Mouse (Mus musculus) MN1 (cell line): ENCODE results near the gene Brinp1.

ENCODE experiments used
- DNase-seq: peaks from one replicate; pipeline ENCODE4 v3.0.0-alpha.2; 2016; ENCODE audit warnings: low spot score

Brinp1 gene

DNA sequence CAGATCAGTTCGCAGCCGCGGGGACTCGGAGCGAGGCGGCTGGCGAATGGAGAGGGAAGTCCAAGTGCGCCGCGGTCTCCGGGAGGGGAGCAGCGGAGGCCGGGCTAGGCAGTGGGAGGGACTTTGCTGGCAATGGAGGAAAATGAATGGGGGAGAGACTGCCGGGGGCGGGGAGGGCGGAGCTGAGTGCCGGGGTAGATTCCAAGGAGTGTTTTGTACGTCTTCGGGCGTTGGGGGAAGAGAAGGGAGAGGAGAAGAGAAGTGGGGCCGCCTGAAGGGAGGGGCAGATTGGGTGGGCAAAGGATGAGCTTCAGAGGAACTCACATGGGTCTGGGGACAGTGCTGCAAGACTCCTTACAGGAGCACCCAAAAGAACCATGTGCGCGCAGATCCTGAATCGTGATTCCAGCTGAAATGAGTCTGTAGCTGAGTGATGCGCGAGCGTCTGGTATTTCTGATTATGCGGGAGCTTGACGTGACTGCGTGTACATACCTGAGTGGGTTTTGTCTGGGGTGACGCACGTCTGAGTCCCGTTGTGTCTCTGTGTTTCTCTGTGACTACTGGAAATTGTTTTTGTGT lies at the start of gene Brinp1:
Brinp1 (minus strand) TSS at position 76 of the 580 bp plus-strand sequence.
- DNase-seq: no peak

GRCm38 (mm10) chr4:68957265-68957664 lies 3.1 kb upstream of the Brinp1 start:
- DNase-seq: no peak

- no peak for DNase-seq
Observed at GRCm38 (mm10) chr4:68955621-68956020, 1.4 kb upstream of the Brinp1 start.

GRCm38 (mm10) chr4:68953667-68954321 lies 403 bp downstream of the Brinp1 start:
- DNase-seq: no peak

DNA sequence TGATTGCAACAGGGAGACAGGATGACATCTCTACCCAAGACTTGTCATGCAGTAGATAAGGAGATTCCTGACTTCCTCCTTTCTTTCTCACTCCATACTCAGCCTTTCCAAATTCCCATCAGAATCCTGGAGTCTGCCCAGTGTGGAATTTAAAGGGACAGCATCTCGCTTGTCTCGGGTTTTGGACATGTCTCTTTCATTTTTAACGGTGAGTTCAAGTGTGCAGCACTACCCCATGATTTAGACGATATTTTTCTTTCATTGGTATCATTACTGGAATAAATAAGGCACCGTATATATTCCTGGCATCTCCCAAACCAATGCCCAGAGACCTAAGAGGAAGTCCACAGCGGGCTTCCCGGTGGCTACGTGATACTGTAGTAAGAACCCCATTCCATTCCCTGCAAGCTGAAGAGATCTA lies 1.1 kb downstream of the Brinp1 start:
- no peak for DNase-seq

DNA sequence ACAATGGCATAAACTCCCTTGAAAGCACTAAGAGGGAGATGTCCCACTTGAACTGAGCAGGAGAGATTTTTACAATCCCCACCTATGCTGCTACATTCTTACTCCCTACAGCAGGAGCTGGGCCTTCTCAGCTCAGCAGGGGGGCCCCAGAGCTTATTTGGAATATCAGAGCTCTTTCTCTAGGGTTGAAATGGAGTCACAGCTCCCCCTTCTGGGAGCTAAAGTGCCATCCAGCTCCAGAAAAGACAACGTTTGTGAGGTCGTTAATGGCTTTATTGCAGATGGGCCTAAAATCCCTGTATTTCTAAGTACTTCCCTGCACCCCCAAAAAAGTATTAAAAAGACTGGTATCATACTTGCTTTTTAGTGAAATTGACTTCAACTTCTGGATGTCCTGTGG lies 3.6 kb downstream of the Brinp1 start:
- no peak for DNase-seq

- no peak for DNase-seq
Observed at GRCm38 (mm10) chr4:68942938-68943337, 11.3 kb downstream of the Brinp1 start.

- no peak for DNase-seq
Observed at GRCm38 (mm10) chr4:68930022-68930421, 24.2 kb downstream of the Brinp1 start.

DNA sequence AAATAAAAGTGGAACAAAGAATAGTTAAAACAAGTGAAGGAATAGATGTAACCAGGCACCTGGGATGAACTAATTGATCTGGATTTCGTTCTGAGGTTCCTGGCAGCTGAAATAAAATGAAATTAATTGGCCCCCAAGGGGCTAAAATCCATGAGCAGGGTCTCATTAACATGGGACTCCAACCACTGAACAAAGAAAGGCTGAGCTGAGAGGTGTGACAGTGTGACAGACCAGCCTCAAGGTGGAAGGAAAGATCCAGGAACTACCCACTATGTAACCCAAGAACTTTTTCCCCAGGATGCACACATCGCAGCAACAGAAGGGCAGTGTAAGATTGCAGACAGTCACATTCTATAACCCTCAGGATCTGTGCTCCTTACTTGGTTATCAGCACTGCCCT lies 28.1 kb downstream of the Brinp1 start:
- DNase-seq: no peak

- DNase-seq: no peak
Observed at GRCm38 (mm10) chr4:68922944-68923343, 31.3 kb downstream of the Brinp1 start.

GRCm38 (mm10) chr4:68922504-68922903 lies 31.7 kb downstream of the Brinp1 start:
- DNase-seq: no peak

DNA sequence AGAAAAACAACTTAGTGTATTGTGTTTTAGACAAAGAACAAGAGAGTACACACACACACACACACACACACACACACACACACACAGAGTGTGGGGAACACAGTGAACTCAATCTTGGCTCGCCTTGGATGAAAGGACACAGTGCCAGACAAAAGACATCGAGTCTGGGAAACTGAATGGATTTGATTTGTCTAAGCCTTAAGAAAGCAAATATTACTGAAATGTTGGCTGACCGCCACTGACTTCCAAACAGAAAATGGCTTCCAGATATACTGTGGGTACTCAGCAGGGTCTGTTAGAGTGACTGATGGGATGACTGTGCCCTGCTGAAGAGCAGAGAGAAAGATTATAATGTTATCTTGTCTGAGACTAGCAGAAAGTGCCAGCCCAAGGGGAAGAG lies 34.1 kb downstream of the Brinp1 start:
- no peak for DNase-seq

- DNase-seq: no peak
Observed at GRCm38 (mm10) chr4:68910942-68911341, 43.3 kb downstream of the Brinp1 start.

DNA sequence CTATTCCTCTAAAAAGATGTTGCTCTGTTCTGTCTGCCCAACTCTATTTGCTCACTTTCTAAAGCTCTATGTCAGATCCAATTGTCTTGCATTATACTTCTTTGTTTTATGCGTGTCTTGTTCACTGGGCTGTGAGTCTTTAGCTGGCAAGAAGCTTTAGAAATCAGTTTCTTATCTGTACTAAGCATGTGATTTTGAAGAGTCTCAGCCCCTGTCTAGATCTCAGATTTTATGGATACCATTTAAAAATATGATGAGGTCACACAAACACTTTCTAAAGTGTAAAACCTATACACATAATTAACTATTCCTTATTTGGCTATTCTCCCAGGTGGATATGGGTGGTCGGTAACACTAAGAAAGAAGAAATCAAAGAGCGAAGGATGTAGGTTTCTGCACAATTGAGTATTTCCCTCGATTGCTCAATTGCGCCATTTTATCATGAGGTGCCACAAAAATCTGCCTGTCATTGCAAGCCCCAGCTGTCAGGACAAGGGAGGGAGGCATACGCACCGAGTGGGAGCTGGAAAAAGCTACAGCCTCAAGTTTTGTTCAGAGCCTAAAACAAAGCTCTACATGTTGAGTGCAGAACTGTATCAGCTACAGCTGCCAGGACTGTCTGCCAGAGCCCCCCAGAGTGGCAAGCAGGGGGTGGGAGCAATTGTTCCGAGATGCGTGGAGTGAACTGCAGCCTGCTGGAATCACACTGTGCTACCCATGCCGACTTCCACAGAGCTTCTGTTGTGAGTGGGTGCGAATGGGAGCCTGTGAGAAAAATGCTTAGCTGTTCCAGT lies 47.6 kb downstream of the Brinp1 start:
- DNase-seq: no peak

GRCm38 (mm10) chr4:68890526-68890925 lies 63.7 kb downstream of the Brinp1 start:
- DNase-seq: no peak

GRCm38 (mm10) chr4:68886276-68886675 lies 67.9 kb downstream of the Brinp1 start:
- no peak for DNase-seq

DNA sequence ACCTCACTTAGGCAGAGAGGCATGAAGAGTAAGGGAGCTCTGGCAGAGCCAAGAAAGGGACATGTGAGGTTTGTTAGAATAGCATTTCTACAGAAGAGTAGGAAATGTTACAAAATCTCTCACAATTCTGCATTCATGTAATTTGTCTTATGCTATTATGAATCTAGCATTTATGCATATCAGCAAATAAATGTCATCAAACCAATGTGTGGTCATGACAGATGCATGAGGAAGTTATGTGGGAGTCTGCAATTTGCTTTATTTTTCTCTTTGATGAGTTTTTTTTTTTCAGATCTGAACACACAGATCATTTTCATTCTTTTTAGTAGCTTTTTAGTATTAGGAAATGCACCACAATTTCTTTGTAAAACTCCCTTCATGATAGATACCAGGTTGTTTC lies 82.2 kb downstream of the Brinp1 start:
- DNase-seq: no peak

- DNase-seq: no peak
Observed at GRCm38 (mm10) chr4:68865135-68865767, 88.9 kb downstream of the Brinp1 start.

DNA sequence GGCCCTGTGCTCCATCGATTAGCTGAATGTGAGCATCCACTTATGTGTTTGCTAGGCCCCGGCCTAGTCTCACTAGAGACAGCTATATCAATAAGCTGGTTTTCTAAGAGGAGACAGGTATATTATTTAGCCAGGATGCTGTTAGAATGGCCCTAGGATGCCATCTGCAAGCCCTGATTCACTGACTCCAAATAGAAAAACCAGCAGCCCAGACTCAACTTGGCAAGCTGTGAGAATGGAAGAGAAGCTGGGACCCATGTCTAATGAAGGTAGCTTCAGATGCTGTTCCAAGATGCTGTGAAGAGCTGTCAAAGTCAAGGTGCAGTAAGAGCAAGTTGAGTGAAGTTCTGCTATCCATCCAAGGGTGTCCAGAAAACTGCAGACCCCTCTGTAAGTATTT lies 89.5 kb downstream of the Brinp1 start:
- no peak for DNase-seq

GRCm38 (mm10) chr4:68856868-68857267 lies 97.3 kb downstream of the Brinp1 start:
- no peak for DNase-seq

- no peak for DNase-seq
Observed at GRCm38 (mm10) chr4:68849671-68850070, 104.5 kb downstream of the Brinp1 start.

DNA sequence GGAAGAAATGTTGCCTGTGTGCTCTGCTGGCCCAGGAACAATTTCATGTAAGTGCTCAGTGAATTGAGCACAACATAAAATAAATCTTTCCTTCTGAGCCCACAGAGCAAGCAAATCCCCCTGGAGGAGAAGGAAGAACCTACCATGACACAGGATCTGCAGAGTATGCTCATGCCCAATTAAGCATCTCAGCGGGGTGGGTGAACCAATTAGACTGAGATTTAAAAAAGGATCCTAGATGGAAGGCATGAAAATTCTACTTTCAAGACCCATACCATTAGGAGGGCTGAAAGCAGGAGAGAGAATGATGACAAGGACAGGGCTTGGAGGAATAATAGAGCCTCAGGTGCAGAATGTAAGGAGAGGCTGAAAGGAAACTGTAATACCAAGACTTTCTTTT lies 107.2 kb downstream of the Brinp1 start:
- DNase-seq: no peak

DNA sequence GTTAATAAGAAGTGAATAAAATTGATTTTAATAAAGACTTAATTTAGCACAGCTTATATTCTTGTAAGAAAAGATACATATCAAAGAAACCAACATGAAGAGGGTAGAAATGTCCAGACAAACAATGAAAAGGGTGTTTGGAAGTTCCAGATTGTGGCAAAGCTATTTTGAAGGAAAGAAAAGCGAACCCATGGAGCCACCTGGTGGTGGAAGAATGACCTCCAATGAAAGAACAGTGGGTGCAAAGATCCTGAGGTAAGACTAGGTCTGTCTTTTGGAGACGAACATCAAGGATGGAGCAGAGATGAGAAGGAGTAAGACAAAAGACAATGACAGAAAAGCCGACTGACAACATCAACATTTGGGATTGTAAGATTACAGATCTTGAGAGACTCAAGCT lies 108.2 kb downstream of the Brinp1 start:
- DNase-seq: no peak
